Mouse (Mus musculus): ENCODE measurements around the gene Tbpl1.

GRCm38 (mm10) chr10:22754240-22754639 lies 22.5 kb upstream of the Tbpl1 start:
- TF ChIP-seq CTCF (IDR thresholded peaks at IDR 0.05) (no peak), EP300 (IDR thresholded peaks at IDR 0.05; ENCODE audit: insufficient read depth, low read depth, low read length) (no peak), POLR2A (IDR thresholded peaks at IDR 0.05; ENCODE audit: insufficient read depth, low read depth, low read length) (no peak)
